Comparison of ENCODE assay signal across 22 mouse cellular contexts in genomic region chr13:114235892-114236291, GRCm38 (mm10).
"Had no signal": no experiment of that assay in that cellular context is flagged by ENCODE, and none has a peak within 500 bp of the region (broad histone marks: within the 10 kb centered on the region; RNA-seq: fewer than 3 reads in every experiment).

No protein-coding gene starts in this region.

- H3K27ac ChIP-seq: liver, embryonic 13.5 days; liver, embryonic 15.5 days; lung, embryonic 15.5 days; macrophage; midbrain, embryonic 13.5 days; neural tube, embryonic 13.5 days; neural tube, embryonic 15.5 days had no signal

- H3K36me3 ChIP-seq: liver, embryonic 13.5 days; liver, embryonic 15.5 days; lung, embryonic 15.5 days; midbrain, embryonic 13.5 days; neural tube, embryonic 13.5 days; neural tube, embryonic 15.5 days had no signal

- H3K4me2 ChIP-seq: liver, embryonic 13.5 days; liver, embryonic 15.5 days; lung, embryonic 15.5 days; midbrain, embryonic 11.5 days; midbrain, embryonic 13.5 days; neural tube, embryonic 13.5 days; neural tube, embryonic 15.5 days had no signal

- H3K4me3 ChIP-seq: liver, embryonic 13.5 days; liver, embryonic 15.5 days; lung, embryonic 15.5 days; megakaryocyte, embryonic 14.5 days; midbrain, embryonic 13.5 days; myocyte; neural tube, embryonic 13.5 days; neural tube, embryonic 15.5 days had no signal

- H3K27me3 ChIP-seq: liver, embryonic 13.5 days; liver, embryonic 15.5 days; lung, embryonic 15.5 days; megakaryocyte, embryonic 14.5 days; midbrain, embryonic 13.5 days; neural tube, embryonic 13.5 days; neural tube, embryonic 15.5 days had no signal

- H3K4me1 ChIP-seq: liver, embryonic 15.5 days; lung, embryonic 15.5 days; megakaryocyte, embryonic 14.5 days; midbrain, embryonic 13.5 days; neural tube, embryonic 13.5 days; neural tube, embryonic 15.5 days had no signal

- DNase-seq: liver, embryonic 13.5 days; liver, postnatal 0 days; lung, adult 2 months; lung, postnatal 14 days; lung, postnatal 36 days; retina, postnatal 1 day; right cerebral cortex, postnatal 25 days; right cerebral cortex, postnatal 4 days; spleen, adult 18-20 months; thymus, adult 2 months; thymus, postnatal 25 days had no signal

- H3K9me3 ChIP-seq: liver, embryonic 13.5 days; liver, embryonic 15.5 days; lung, embryonic 15.5 days; midbrain, embryonic 13.5 days; neural tube, embryonic 13.5 days; neural tube, embryonic 15.5 days had no signal

- H3K9ac ChIP-seq: liver, embryonic 13.5 days; liver, embryonic 15.5 days; liver, postnatal 0 days; lung, embryonic 15.5 days; midbrain, embryonic 13.5 days; neural tube, embryonic 13.5 days; neural tube, embryonic 15.5 days had no signal

- ATAC-seq: liver, postnatal 0 days; lung, postnatal 0 days; midbrain, embryonic 13.5 days; midbrain, embryonic 16.5 days had no signal
